Comparison of ENCODE assay signal across 25 mouse cellular contexts in the genomic region with DNA sequence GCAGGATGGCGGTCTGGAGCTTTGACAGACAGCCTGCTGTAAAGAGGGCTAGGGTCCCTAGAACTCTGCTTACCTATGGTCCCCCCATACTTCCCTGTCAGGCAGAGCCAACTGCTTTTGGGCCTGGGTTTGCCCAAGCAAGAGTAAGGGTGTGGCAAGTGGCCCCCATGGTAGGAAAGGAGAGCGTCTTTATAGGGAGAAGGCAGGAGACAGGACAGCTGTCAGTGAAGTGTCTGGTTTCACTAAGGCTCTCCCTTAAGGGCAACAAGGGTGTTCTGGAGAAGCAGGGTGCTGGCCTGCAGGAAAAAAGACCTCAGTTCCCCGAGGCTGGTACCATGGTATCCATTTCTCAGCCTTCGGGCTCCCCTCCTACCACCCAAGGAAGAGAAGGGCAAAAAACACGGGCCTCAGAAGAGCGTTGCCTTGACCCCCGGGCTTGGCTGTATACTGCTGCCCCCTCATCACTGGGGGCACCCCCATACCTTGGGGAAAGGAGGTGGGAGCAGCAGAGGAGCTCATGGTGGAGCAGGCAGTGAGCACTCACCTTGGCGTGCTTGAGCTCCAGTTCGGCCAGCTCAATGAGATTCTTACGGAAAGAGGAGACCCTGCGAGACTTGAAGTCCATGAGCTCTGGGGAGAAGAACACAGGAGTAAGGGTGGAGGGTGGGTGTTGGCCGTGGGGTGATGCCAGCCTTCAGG. TPM values are rescaled to one million over a fixed set of nuclear protein-coding genes. Genes with fewer than 3 reads are reported as not detected.
DNase-seq lines count a peak whose midpoint lies in the region; ATAC-seq and TF ChIP-seq lines count a peak whose summit lies in the region.
"Had no signal": no experiment of that assay in that cellular context is flagged by ENCODE, and none has a peak within 500 bp of the region (broad histone marks: within the 10 kb centered on the region; RNA-seq: fewer than 3 reads in every experiment).

No protein-coding gene starts in this region.

- no peak overlapping the region for H3K4me2 ChIP-seq in kidney, embryonic 15.5 days
- H3K4me2 ChIP-seq in myocyte (ENCODE audit: low read depth) = no peak overlapping the region
- H3K4me2 ChIP-seq: hindbrain, embryonic 13.5 days; limb, embryonic 15.5 days; neural tube, embryonic 15.5 days had no signal

- no peak for TF ChIP-seq POLR2A in kidney, adult 2 months (IDR thresholded peaks at IDR 0.05; ENCODE audit: low read depth, low read length)
- no peak for TF ChIP-seq POLR2A in myocyte (IDR thresholded peaks at IDR 0.05; ENCODE audit: insufficient read length, low read depth)

- no peaks in the 10 kb centered on the region for H3K9me3 ChIP-seq in kidney, embryonic 15.5 days (replicated peaks)
- H3K9me3 ChIP-seq: hindbrain, embryonic 13.5 days; limb, embryonic 15.5 days; neural tube, embryonic 15.5 days had no signal

- DNase-seq in adrenal gland, adult 2 months = peak; percentile 8
- DNase-seq in adrenal gland, postnatal 36 days = no peak
- DNase-seq in gastrocnemius, adult 2 months = no peak
- DNase-seq in gastrocnemius, postnatal 4 days (ENCODE audit: low spot score in 2 of 2) = no peak
- DNase-seq in kidney, adult 2 months = no peak
- DNase-seq in kidney, postnatal 10 days = no peak
- DNase-seq: adrenal gland, adult 8-10 months; cerebellum, adult 18-20 months; embryo, embryonic 11 days; kidney, postnatal 14 days; liver, postnatal 0 days; lung, postnatal 10 days; midbrain, embryonic 14.5 days; right cerebral cortex, postnatal 14 days; spleen, adult 18-20 months; thymus, postnatal 36 days had no signal

- peaks cover 25% of the 10 kb centered on the region for H3K4me1 ChIP-seq in kidney, embryonic 15.5 days
- peaks cover 5% of the 10 kb centered on the region; the same call in 1 of the 2 replicates for H3K4me1 ChIP-seq in kidney, adult 2 months (ENCODE audit: control insufficient read depth, insufficient read depth, low read length)

- H3K27ac ChIP-seq in gastrocnemius, adult 2 months = peak overlapping the region; percentile 62
- 0 out of 2 replicates have a peak overlapping the region, but pooled peaks have one; percentile 27 for H3K27ac ChIP-seq in kidney, embryonic 15.5 days
- H3K27ac ChIP-seq in kidney, adult 2 months (ENCODE audit: insufficient read depth, low read depth, low read length) = no peak overlapping the region
- H3K27ac ChIP-seq: hindbrain, embryonic 13.5 days; layer of hippocampus, adult 2 months; limb, embryonic 15.5 days; neural tube, embryonic 15.5 days had no signal

- no peak overlapping the region for H3K4me3 ChIP-seq in gastrocnemius, adult 2 months
- no peak overlapping the region for H3K4me3 ChIP-seq in kidney, embryonic 15.5 days (replicated peaks)
- H3K4me3 ChIP-seq in kidney, adult 2 months (ENCODE audit: insufficient read depth, low read depth, low read length) = no peak overlapping the region
- H3K4me3 ChIP-seq in myocyte = no peak overlapping the region
- H3K4me3 ChIP-seq: hindbrain, embryonic 13.5 days; layer of hippocampus, adult 2 months; limb, embryonic 15.5 days; neural tube, embryonic 15.5 days had no signal

- peaks cover 63% of the 10 kb centered on the region for H3K36me3 ChIP-seq in kidney, embryonic 15.5 days
- peaks cover 2% of the 10 kb centered on the region; the same call in 1 of the 2 replicates for H3K36me3 ChIP-seq in kidney, adult 2 months (ENCODE audit: control insufficient read depth, insufficient read depth, low read length)
- H3K36me3 ChIP-seq in myocyte (ENCODE audit: control insufficient read depth, insufficient read depth) = peaks cover 33% of the 10 kb centered on the region

- H3K9ac ChIP-seq in kidney, embryonic 15.5 days = no peak overlapping the region
- H3K9ac ChIP-seq: hindbrain, embryonic 13.5 days; limb, embryonic 15.5 days; liver, postnatal 0 days; neural tube, embryonic 15.5 days had no signal

- no peaks in the 10 kb centered on the region for H3K27me3 ChIP-seq in kidney, embryonic 15.5 days
- H3K27me3 ChIP-seq in kidney, adult 2 months (replicated peaks; ENCODE audit: control insufficient read depth, insufficient read depth, low read length) = no peaks in the 10 kb centered on the region
- no peaks in the 10 kb centered on the region for H3K27me3 ChIP-seq in myocyte (ENCODE audit: control insufficient read depth, insufficient read depth, insufficient read length)
- H3K27me3 ChIP-seq: hindbrain, embryonic 13.5 days; limb, embryonic 15.5 days; neural tube, embryonic 15.5 days had no signal

- intact Hi-C loops in gastrocnemius, adult 2 months (cut with DNase I) = no loop called here

- no peak for ATAC-seq in kidney, embryonic 15.5 days (replicated peaks; ENCODE audit: low FRiP score)
- ATAC-seq: liver, postnatal 0 days had no signal

- TF ChIP-seq CTCF in gastrocnemius, adult 2 months (IDR thresholded peaks at IDR 0.05) = no peak
- TF ChIP-seq CTCF in kidney, adult 2 months (conservative IDR thresholded peaks at IDR 0.05; ENCODE audit: insufficient read depth, insufficient read length, low read depth, low read length) = no peak

- peaks cover 31% of the 10 kb centered on the region for H3K79me2 ChIP-seq in myocyte (ENCODE audit: control insufficient read depth, insufficient read depth)

- no peak overlapping the region for H3ac ChIP-seq in myocyte (ENCODE audit: control insufficient read depth, insufficient read length)

- WGBS in kidney, embryonic 15.5 days = 82% methylated on average over 12 of the region's 12 CpGs
- WGBS in kidney, adult 2 months = 87% methylated on average over 12 of the region's 12 CpGs

TF ChIP-seq in myocyte, 11 proteins besides CTCF, POLR2A, EP300 and RAD21:
- no peak for TF ChIP-seq REST (IDR thresholded peaks at IDR 0.05; ENCODE audit: insufficient read depth, insufficient read length)
- TF ChIP-seq POLR2AphosphoS2 (IDR thresholded peaks at IDR 0.05; ENCODE audit: insufficient read length, low read depth) = peak; percentile 15

RNA-seq across cellular contexts. Expression of gene Cfl1, which starts 5.2 kb away (rescaled TPM):
- total RNA-seq in adrenal gland, adult 2 months (2021) = 100 to 1,000 TPM; 732 to 783 TPM
- 308 and 311 TPM in 2 replicates for polyA plus RNA-seq in adrenal gland, adult 2 months (2012; rRNA removed)
- total RNA-seq in adrenal gland, postnatal 36 days (2021) = 100 to 1,000 TPM; 659 to 740 TPM
- 10 to 100 TPM; 52.8 to 72.0 TPM for total RNA-seq in gastrocnemius, adult 2 months (2021)
- 100 to 1,000 TPM; 557 to 593 TPM for total RNA-seq in gastrocnemius, postnatal 4 days (2021)
- polyA plus RNA-seq in kidney, embryonic 15.5 days (2015; fragmentation: Nextera tagmentation; extraction: Ambion mirVana) = 2,798 and 2,930 TPM in 2 replicates
- polyA plus RNA-seq in kidney, adult 2 months (2012; rRNA removed) = 395 and 413 TPM in 2 replicates
- polyA plus RNA-seq in myocyte (2012; fragmentation: generic; extraction: Trizol) = 948 TPM

RNA-seq across cellular contexts. Expression of gene Mus81, which starts 7.3 kb away (rescaled TPM):
- 10 to 100 TPM; 23.2 to 24.9 TPM for total RNA-seq in adrenal gland, adult 2 months (2021)
- 39.5 and 45.7 TPM in 2 replicates for polyA plus RNA-seq in adrenal gland, adult 2 months (2012; rRNA removed)
- 10 to 100 TPM; 23.1 to 30.7 TPM for total RNA-seq in adrenal gland, postnatal 36 days (2021)
- 10 to 100 TPM; 20.1 to 23.3 TPM for total RNA-seq in gastrocnemius, adult 2 months (2021)
- total RNA-seq in gastrocnemius, postnatal 4 days (2021) = 10 to 100 TPM; 28.9 to 30.9 TPM
- polyA plus RNA-seq in kidney, embryonic 15.5 days (2015; fragmentation: Nextera tagmentation; extraction: Ambion mirVana) = 37.0 and 47.4 TPM in 2 replicates
- polyA plus RNA-seq in kidney, adult 2 months (2012; rRNA removed) = 29.8 and 35.1 TPM in 2 replicates
- 66.4 TPM for polyA plus RNA-seq in myocyte (2012; fragmentation: generic; extraction: Trizol)

RNA-seq across cellular contexts. Expression of gene 1700020D05Rik, which starts 8.1 kb away (rescaled TPM):
- 1 to 10 TPM in 1 of 2 experiments, under 1 TPM in 1; 0.86 to 1.1 TPM for total RNA-seq in adrenal gland, adult 2 months (2021)
- 1.0 and 1.2 TPM in 2 replicates for polyA plus RNA-seq in adrenal gland, adult 2 months (2012; rRNA removed)
- total RNA-seq in adrenal gland, postnatal 36 days (2021) = 1 to 10 TPM; 1.0 to 1.5 TPM
- total RNA-seq in gastrocnemius, adult 2 months (2021) = 1 to 10 TPM in 1 of 2 experiments, under 1 TPM in 1; 0.92 to 1.6 TPM
- total RNA-seq in gastrocnemius, postnatal 4 days (2021) = 1 to 10 TPM; 1.3 to 1.8 TPM
- 0.30 and 0.32 TPM in 2 replicates for polyA plus RNA-seq in kidney, embryonic 15.5 days (2015; fragmentation: Nextera tagmentation; extraction: Ambion mirVana)
- 0.62 and 0.69 TPM in 2 replicates for polyA plus RNA-seq in kidney, adult 2 months (2012; rRNA removed)
- 0.17 TPM for polyA plus RNA-seq in myocyte (2012; fragmentation: generic; extraction: Trizol)
- polyA plus RNA-seq: embryonic facial prominence, embryonic 14.5 days; heart, embryonic 16.5 days; hindbrain, embryonic 13.5 days; intestine, embryonic 14.5 days; limb, embryonic 15.5 days; liver, postnatal 0 days had no signal

RNA-seq across cellular contexts. Expression of gene Snx32, which starts 14.8 kb away (rescaled TPM):
- 10 to 100 TPM; 12.2 to 14.1 TPM for total RNA-seq in adrenal gland, adult 2 months (2021)
- 13.0 and 15.0 TPM in 2 replicates for polyA plus RNA-seq in adrenal gland, adult 2 months (2012; rRNA removed)
- 10 to 100 TPM; 11.1 to 12.1 TPM for total RNA-seq in adrenal gland, postnatal 36 days (2021)
- 1 to 10 TPM; 5.8 to 8.0 TPM for total RNA-seq in gastrocnemius, adult 2 months (2021)
- total RNA-seq in gastrocnemius, postnatal 4 days (2021) = 1 to 10 TPM; 8.4 to 9.3 TPM
- polyA plus RNA-seq in kidney, embryonic 15.5 days (2015; fragmentation: Nextera tagmentation; extraction: Ambion mirVana) = 7.5 and 9.3 TPM in 2 replicates
- polyA plus RNA-seq in kidney, adult 2 months (2012; rRNA removed) = 14.7 and 16.3 TPM in 2 replicates
- 7.8 TPM for polyA plus RNA-seq in myocyte (2012; fragmentation: generic; extraction: Trizol)

RNA-seq across cellular contexts. Expression of gene Efemp2, which starts 21.7 kb away (rescaled TPM):
- total RNA-seq in adrenal gland, adult 2 months (2021) = 100 to 1,000 TPM in 1 of 2 experiments, 10 to 100 TPM in 1; 49.7 to 107 TPM
- 112 and 116 TPM in 2 replicates for polyA plus RNA-seq in adrenal gland, adult 2 months (2012; rRNA removed)
- 10 to 100 TPM; 50.2 to 87.9 TPM for total RNA-seq in adrenal gland, postnatal 36 days (2021)
- 1 to 10 TPM; 3.4 to 6.6 TPM for total RNA-seq in gastrocnemius, adult 2 months (2021)
- 10 to 100 TPM; 57.2 to 68.1 TPM for total RNA-seq in gastrocnemius, postnatal 4 days (2021)
- polyA plus RNA-seq in kidney, embryonic 15.5 days (2015; fragmentation: Nextera tagmentation; extraction: Ambion mirVana) = 156 and 179 TPM in 2 replicates
- polyA plus RNA-seq in kidney, adult 2 months (2012; rRNA removed) = 43.6 and 50.8 TPM in 2 replicates
- 81.3 TPM for polyA plus RNA-seq in myocyte (2012; fragmentation: generic; extraction: Trizol)

Comparison
In these comparisons a context has a peak if more than half of its experiments do, and no peak if none do; other contexts are left out.
1. RNA of gene Cfl1, which starts 5.2 kb away (total RNA-seq): 732 to 783 TPM in adrenal gland, adult 2 months, 659 to 740 TPM in adrenal gland, postnatal 36 days and 557 to 593 TPM in gastrocnemius, postnatal 4 days; 52.8 to 72.0 TPM in gastrocnemius, adult 2 months; every median in the first group is over 4 times any median in the second.